ENCODE assay signal across 8 mouse cellular contexts in the genomic region with DNA sequence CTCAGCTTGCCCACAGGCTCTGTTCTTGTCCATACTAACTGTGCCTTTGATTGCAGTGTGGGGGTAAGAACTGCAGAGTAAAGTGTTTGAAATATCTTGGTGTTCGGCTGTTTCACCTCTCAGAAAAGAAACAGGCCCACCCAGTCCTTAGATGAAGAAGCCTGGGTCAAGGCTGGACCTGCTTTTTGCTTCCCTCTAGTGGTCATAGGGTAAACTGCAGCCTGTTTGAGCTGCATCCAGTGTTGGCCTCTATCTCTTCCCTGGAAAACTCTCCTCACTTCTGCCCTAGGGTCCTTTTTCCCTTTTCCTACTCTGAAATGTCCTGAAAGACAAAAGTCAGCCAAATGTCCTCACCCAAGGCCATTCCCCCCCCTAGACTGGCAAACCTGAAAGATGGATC. TPM values are rescaled to one million over a fixed set of nuclear protein-coding genes. Genes with fewer than 3 reads are reported as not detected.
DNase-seq lines count a peak whose midpoint lies in the region.

No protein-coding gene starts in this region.

- DNase-seq in adrenal gland, adult (ENCODE audit: inconsistent age in 2 of 2, low spot score in 1 of 2), result peak; percentile 36 to 81
- no peak for DNase-seq in adrenal gland, adult 8-10 months
- peak; percentile 60 to 70 for DNase-seq in layer of hippocampus, postnatal 10 days (ENCODE audit: low spot score in 2 of 2)
- DNase-seq in layer of hippocampus, adult 9-11 months, result no peak
- peak; percentile 70 for DNase-seq in ES-CJ7 (ENCODE audit: low read depth, low spot score)
- peak; percentile 20 to 54 for DNase-seq in cerebellum, postnatal 36 days
- DNase-seq in kidney, postnatal 14 days, result peak; percentile 58
- peak; percentile 87 for DNase-seq in retina, embryonic 14.5 days (ENCODE audit: low spot score)

RNA-seq across cellular contexts. Expression of a gene that starts 28.4 kb away (rescaled TPM):
- total RNA-seq in adrenal gland, adult 8-10 months (2022), result 1 to 10 TPM; 2.6 to 5.6 (median 4.0) TPM
- 10 to 100 TPM; 14.5 to 15.2 TPM for total RNA-seq in layer of hippocampus, postnatal 10 days (2021)

RNA-seq across cellular contexts. Expression of a gene that starts 41.1 kb away (rescaled TPM):
- total RNA-seq in adrenal gland, adult 8-10 months (2022), result 100 to 1,000 TPM; 128 to 194 (median 170) TPM
- 100 to 1,000 TPM; 183 to 205 TPM for total RNA-seq in layer of hippocampus, postnatal 10 days (2021)

RNA-seq across cellular contexts. Expression of a gene that starts 41.2 kb away (rescaled TPM):
- total RNA-seq in adrenal gland, adult 8-10 months (2022), result 1 to 10 TPM in 1 of 4 experiments, under 1 TPM in 3; 0.38 to 1.2 (median 0.57) TPM
- total RNA-seq in layer of hippocampus, postnatal 10 days (2021), result 1 to 10 TPM; 1.8 to 2.5 TPM

Comparison
In these comparisons a context has a peak if more than half of its experiments do, and no peak if none do; other contexts are left out.
1. DNase-seq: peak in adrenal gland, adult (2 of 2), layer of hippocampus, postnatal 10 days (2 of 2), ES-CJ7 (single experiment), cerebellum, postnatal 36 days (2 of 2), kidney, postnatal 14 days (single experiment) and retina, embryonic 14.5 days (single experiment); none in adrenal gland, adult 8-10 months (single experiment) and layer of hippocampus, adult 9-11 months (single experiment).